Mouse (Mus musculus) cortical plate, adult 2 months (tissue): ENCODE data around the gene 2200002J24Rik.

Source experiments
- CTCF ChIP-seq: fragments of 200-500 bp; IDR thresholded peaks from 2 replicates; pipeline ENCODE4 v1.5.1; 2011; ENCODE audit warnings: mild to moderate bottlenecking, control low read depth, low read length; ENCODE audit not compliant: insufficient read depth; ENCODE audit errors: extremely low read depth
- POLR2A ChIP-seq: fragments of 200-500 bp; IDR thresholded peaks from 2 replicates; pipeline ENCODE4 v1.6.1; 2011; ENCODE audit warnings: mild to moderate bottlenecking, low read length, control low read depth; ENCODE audit not compliant: insufficient read depth; ENCODE audit errors: extremely low read depth

DNA sequence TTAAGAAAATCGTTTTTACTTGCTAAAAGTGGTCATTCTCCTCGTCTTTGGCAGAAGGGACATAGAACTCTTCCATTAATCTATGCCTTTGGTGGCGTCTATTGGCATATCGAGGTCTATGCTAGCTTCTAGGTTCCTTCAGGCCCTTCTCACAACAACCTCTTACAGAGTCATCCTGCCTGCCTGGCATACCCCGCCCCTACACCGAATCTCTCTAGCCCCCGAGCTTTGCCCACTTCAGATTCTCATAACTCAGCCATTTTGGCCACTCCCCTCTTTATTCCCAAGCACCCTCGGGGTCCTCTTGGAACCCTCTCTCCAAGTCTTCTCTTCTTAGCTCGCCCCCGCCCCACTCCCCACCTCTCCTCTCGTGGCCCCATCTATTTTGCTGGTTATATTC is 33.4 kb upstream of the 2200002J24Rik start:
- no peak for TF ChIP-seq POLR2A
- no peak for TF ChIP-seq CTCF
